Mouse (Mus musculus) cerebellum, adult 8-10 months (tissue): Measurements from ENCODE around the gene Zfp219.

Source experiments
- DNase-seq: peaks from one replicate; pipeline ENCODE4 v3.0.0; 2022

The Zfp219 gene

DNA sequence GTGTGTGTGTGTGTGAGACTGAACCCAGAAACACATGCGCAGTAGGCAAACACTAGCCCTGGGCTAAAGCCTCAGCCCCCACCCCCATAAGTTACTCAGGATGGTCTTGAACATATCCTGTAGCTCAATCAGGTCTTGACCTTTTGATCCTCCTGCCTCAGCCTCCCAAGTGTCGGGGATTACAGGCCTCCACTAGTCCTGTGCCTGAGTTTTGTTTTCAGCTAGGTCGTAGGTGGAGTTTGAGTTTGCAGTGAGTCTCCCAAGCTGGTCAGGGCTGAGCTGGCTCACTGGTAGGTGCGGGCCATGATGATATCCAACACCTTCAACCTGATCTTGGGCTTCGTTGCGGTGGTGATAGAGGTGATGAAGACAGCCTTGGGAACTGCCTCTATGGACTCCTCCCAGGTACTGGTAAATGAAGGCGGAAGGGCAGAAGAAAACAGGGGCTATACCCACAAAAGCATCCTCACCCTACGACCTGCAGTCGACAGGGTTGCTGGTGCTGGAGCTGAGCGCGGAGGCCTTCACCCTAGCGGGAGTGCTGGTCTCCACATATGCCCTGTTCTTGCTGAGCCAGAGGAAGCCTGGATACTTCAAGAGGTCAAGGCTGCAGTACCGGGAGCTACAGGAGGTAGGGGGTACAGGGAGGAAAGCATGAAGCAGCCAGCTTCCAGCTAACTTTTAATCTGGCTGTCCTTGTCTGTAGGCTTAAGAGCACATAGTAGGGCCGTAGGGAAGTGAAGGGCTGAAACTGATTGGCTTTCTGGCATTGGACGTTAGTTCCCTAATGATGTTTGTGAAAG lies 2.1 kb downstream of the Zfp219 start:
- peak; percentile 43 for DNase-seq

- DNase-seq = no peak
Observed at GRCm38 (mm10) chr14:52017662-52018061, 2.9 kb downstream of the Zfp219 start.

GRCm38 (mm10) chr14:52016625-52017405 lies 3.7 kb downstream of the Zfp219 start:
- no peak for DNase-seq

DNA sequence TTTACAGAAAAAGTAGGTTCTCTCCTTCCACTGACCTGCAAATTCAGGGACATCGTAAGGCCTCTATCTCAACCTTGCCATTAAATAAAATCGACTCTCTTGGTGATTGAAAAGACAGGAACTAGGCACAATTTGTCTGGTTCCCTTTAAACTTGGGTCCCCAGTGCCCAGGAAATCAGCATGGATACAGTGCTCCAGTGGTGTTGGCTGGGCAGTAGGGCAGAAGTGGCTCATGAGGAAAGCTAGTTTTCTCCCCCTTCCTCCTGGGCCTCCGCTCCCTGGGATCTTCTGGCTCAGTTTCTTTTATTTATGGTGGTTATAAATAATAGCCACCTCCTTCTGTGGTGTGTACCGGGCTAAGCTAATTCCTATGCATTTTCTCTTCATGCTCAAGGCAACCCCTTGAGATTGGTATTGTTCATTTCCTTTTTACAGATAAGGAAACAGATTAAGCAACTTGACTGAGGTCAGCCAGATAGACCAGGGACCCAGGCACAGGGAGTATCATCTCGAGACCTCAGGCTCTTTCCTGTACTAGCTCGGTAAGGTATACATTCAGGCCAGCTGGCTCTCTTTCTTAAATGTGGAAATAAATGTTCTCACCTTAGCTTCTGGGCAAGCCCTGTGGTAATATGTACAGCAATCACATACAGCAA lies 5.0 kb downstream of the Zfp219 start, which contains the start of gene Tmem253:
TSS of gene Tmem253 (plus strand) at position 214 of the 656 bp plus-strand sequence.
- DNase-seq = peak; percentile 38

GRCm38 (mm10) chr14:52014761-52015311 lies 5.7 kb downstream of the Zfp219 start:
- peak; percentile 58 for DNase-seq

GRCm38 (mm10) chr14:52014271-52014760 lies 6.2 kb downstream of the Zfp219 start:
- DNase-seq = peak; percentile 38

GRCm38 (mm10) chr14:52013771-52014219 lies 6.7 kb downstream of the Zfp219 start:
- peak; percentile 64 for DNase-seq

- peak; percentile 32 for DNase-seq
Observed at GRCm38 (mm10) chr14:52013021-52013610, 7.4 kb downstream of the Zfp219 start.

GRCm38 (mm10) chr14:52012553-52012952 lies 8.0 kb downstream of the Zfp219 start:
- peak; percentile 50 for DNase-seq

DNA sequence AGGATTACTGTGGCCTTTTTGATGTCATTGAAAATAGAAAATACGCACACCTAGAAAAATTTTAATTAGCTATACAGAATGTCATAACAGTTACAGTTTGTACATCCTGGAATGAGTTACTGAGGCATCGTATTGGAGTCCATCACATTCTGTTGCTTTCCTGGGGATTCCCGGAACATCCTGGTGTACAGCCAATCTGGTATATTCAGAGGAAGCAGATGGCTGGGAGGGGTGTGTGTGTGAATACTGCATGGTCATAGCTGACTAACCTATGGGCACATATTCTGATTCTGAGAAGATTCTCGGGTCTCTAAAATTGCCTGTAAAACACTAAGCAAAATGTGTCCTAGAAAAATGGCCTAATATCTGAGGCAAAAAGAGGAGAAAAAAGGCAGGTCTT lies 8.4 kb downstream of the Zfp219 start:
- DNase-seq = peak; percentile 84

DNA sequence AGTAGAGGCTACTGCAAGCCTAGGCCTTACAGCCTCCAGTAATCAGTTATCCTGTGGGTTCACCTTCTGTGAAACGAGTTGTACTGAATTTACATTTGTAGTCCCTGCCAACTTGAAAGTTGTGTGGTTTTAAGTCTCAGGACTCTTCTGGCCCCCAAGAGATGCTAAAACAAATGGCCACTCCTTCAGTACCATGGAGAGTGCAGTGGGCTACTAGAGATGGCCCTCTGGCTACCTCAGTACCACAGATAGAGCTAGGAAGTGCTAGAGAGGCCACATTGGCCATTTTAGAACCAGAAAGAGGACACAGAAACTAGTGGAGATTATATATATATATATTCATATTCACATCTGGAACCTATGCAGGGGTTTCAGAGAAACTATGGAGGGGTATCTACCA lies 8.8 kb downstream of the Zfp219 start:
- DNase-seq = no peak

- peak; percentile 67 for DNase-seq
Observed at GRCm38 (mm10) chr14:52010446-52011111, 10.0 kb downstream of the Zfp219 start.

GRCm38 (mm10) chr14:52009841-52010240 lies 10.7 kb downstream of the Zfp219 start:
- peak; percentile 36 for DNase-seq

GRCm38 (mm10) chr14:52009361-52009760 lies 11.2 kb downstream of the Zfp219 start:
- DNase-seq = no peak

- DNase-seq = peak; percentile 96
Observed at GRCm38 (mm10) chr14:52008321-52009203, 12.0 kb downstream of the Zfp219 start.

DNA sequence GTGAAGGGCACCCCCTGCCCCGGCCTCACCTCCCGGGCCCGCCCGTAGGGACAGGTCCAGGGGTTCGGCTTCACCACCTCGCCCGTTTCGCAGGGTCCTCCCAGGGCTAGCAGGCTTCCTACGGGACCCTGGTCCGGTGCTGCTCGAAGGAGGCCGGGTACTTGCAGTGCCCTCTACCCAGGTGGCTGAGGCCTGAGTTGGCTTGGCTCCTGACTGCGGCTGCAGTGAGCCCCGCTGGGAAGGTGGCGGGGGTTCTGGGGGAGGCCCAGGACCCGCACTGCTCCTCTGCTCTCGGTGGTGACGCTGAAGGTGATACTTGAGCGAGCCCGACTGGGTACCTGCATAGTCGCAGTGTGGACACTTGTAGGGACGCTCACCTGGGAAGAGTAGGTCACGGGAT lies 13.8 kb downstream of the Zfp219 start:
- DNase-seq = no peak

- peak; percentile 36 for DNase-seq
Observed at GRCm38 (mm10) chr14:52006241-52006640, 14.3 kb downstream of the Zfp219 start.

GRCm38 (mm10) chr14:52005616-52006015 lies 14.9 kb downstream of the Zfp219 start:
- no peak for DNase-seq

- no peak for DNase-seq
Observed at GRCm38 (mm10) chr14:52005141-52005540, 15.4 kb downstream of the Zfp219 start.

GRCm38 (mm10) chr14:52003981-52004495 lies 16.5 kb downstream of the Zfp219 start:
- peak; percentile 57 for DNase-seq
